Mouse (Mus musculus): ENCODE measurements around the gene Arhgap42.

Gene Arhgap42

GRCm38 (mm10) chr9:9238438-9239391 lies at the start of gene Arhgap42:
TSS of gene Arhgap42 (minus strand) at chr9:9239101.
- DNase-seq: peak; percentile 2

GRCm38 (mm10) chr9:9288140-9288539 lies 49.2 kb upstream of the Arhgap42 start:
- DNase-seq: no peak

- DNase-seq: no peak
These were observed 30.4 kb upstream of the Arhgap42 start for GRCm38 (mm10) chr9:9269305-9269704.

- no peak for DNase-seq
These were observed 29.0 kb upstream of the Arhgap42 start for GRCm38 (mm10) chr9:9267606-9268601.

- no peak for DNase-seq
These were observed 24.6 kb upstream of the Arhgap42 start for GRCm38 (mm10) chr9:9263543-9263942.

- no peak for DNase-seq
These were observed 23.6 kb upstream of the Arhgap42 start for GRCm38 (mm10) chr9:9262479-9262878.

GRCm38 (mm10) chr9:9254764-9255163 lies 15.9 kb upstream of the Arhgap42 start:
- no peak for DNase-seq

GRCm38 (mm10) chr9:9248529-9248928 lies 9.6 kb upstream of the Arhgap42 start:
- no peak for DNase-seq

- no peak for DNase-seq
These were observed 7.1 kb upstream of the Arhgap42 start for GRCm38 (mm10) chr9:9245994-9246393.

- DNase-seq: no peak
These were observed 4.9 kb upstream of the Arhgap42 start for GRCm38 (mm10) chr9:9243834-9244233.

GRCm38 (mm10) chr9:9241202-9241795 lies 2.4 kb upstream of the Arhgap42 start:
- no peak for DNase-seq

GRCm38 (mm10) chr9:9237511-9237910 lies 1.4 kb downstream of the Arhgap42 start:
- no peak for DNase-seq

GRCm38 (mm10) chr9:9229662-9230061 lies 9.2 kb downstream of the Arhgap42 start:
- no peak for DNase-seq

- no peak for DNase-seq
These were observed 14.1 kb downstream of the Arhgap42 start for GRCm38 (mm10) chr9:9224837-9225236.

GRCm38 (mm10) chr9:9223384-9223783 lies 15.5 kb downstream of the Arhgap42 start:
- no peak for DNase-seq

- no peak for DNase-seq
These were observed 16.9 kb downstream of the Arhgap42 start for GRCm38 (mm10) chr9:9221950-9222486.

GRCm38 (mm10) chr9:9221185-9221584 lies 17.7 kb downstream of the Arhgap42 start:
- no peak for DNase-seq

- DNase-seq: no peak
These were observed 20.6 kb downstream of the Arhgap42 start for GRCm38 (mm10) chr9:9218301-9218700.

GRCm38 (mm10) chr9:9214849-9215248 lies 24.1 kb downstream of the Arhgap42 start:
- DNase-seq: no peak

GRCm38 (mm10) chr9:9214296-9214695 lies 24.6 kb downstream of the Arhgap42 start:
- DNase-seq: no peak

GRCm38 (mm10) chr9:9211411-9212087 lies 27.4 kb downstream of the Arhgap42 start:
- no peak for DNase-seq

GRCm38 (mm10) chr9:9210464-9210863 lies 28.4 kb downstream of the Arhgap42 start:
- no peak for DNase-seq

Measured in cerebellum, adult 8-10 months (tissue).